Mouse (Mus musculus) neural tube, embryonic 11.5 days (tissue): ENCODE results near the gene Plin5. TPM values are rescaled to one million over a fixed set of nuclear protein-coding genes. Genes with fewer than 3 reads are reported as not detected.

Source experiments
- ATAC-seq: fragments of 200-750 bp; cut with Nextera tagmentation; 2 replicates; pipeline ENCODE4 v1.8.0; 2017; ENCODE audit warnings: moderate number of reproducible peaks, mild to moderate bottlenecking, moderate TSS enrichment, moderate library complexity; ENCODE audit not compliant: insufficient read depth, low FRiP score, low TSS enrichment
- DNase-seq: peaks from one replicate; pipeline ENCODE4 v3.0.0-alpha.2; 2015; ENCODE audit warnings: low spot score
- H3K27ac ChIP-seq: fragments of 300-500 bp; sonication (generic); 2 replicates; pipeline ENCODE4 v1.5.1; 2014; ENCODE audit warnings: low read depth, mild to moderate bottlenecking, low read length
- H3K27me3 ChIP-seq: fragments of 300-500 bp; sonication (generic); 2 replicates; pipeline ENCODE4 v1.6.1; 2014; ENCODE audit warnings: mild to moderate bottlenecking, low read length, mixed read lengths; ENCODE audit not compliant: control insufficient read depth, insufficient read depth
- H3K36me3 ChIP-seq: fragments of 300-500 bp; sonication (generic); 2 replicates; pipeline ENCODE4 v1.6.1; 2014; ENCODE audit warnings: mild to moderate bottlenecking, low read length, moderate library complexity, mixed read lengths; ENCODE audit not compliant: control insufficient read depth, insufficient read depth
- H3K4me1 ChIP-seq: fragments of 300-500 bp; sonication (generic); 2 replicates; pipeline ENCODE4 v1.6.1; 2014; ENCODE audit warnings: low read length, mixed read lengths; ENCODE audit not compliant: control insufficient read depth, insufficient read depth
- H3K4me2 ChIP-seq: fragments of 300-500 bp; sonication (generic); 2 replicates; pipeline ENCODE4 v1.6.1; 2014; ENCODE audit warnings: low read depth, mild to moderate bottlenecking, moderate library complexity
- H3K4me3 ChIP-seq: fragments of 300-500 bp; sonication (generic); 2 replicates; pipeline ENCODE4 v1.5.1; 2014; ENCODE audit warnings: low read depth, low read length
- H3K9ac ChIP-seq: fragments of 300-500 bp; sonication (generic); 2 replicates; pipeline ENCODE4 v1.6.1; 2014; ENCODE audit warnings: mild to moderate bottlenecking, low read length
- H3K9me3 ChIP-seq: fragments of 300-500 bp; sonication (generic); 2 replicates; pipeline ENCODE4 v1.6.1; 2016; ENCODE audit warnings: low read length; ENCODE audit not compliant: control insufficient read depth
- WGBS: fragments of 180-500 bp; shearing (Covaris S2); extraction: QIAGEN DNeasy Blood & Tissue Kit; methylation state at CpG from one replicate; pipeline ENCODE4 v1.1.7; 2014; 5-methylcytosine and 5-hydroxymethylcytosine counted together
- polyA plus RNA-seq: library from polyadenylated mRNA; unstranded; fragments of >200 nt; fragmentation: Nextera tagmentation; extraction: Ambion mirVana; gene quantifications from 2 replicates; pipeline ENCODE4 v1.2.1, GENCODE M21; 2014

Gene Plin5
- polyA plus RNA-seq, 1 experiment from 2014 or later, result 0.23 TPM

GRCm38 (mm10) chr17:56116193-56116592, 1.2 kb downstream of the Plin5 start:
- no peaks in the 10 kb centered on the region for H3K9me3 ChIP-seq
- no peak overlapping the region for H3K9ac ChIP-seq
- ATAC-seq, result no peak
- no peak overlapping the region for H3K4me3 ChIP-seq
- no peak overlapping the region for H3K4me2 ChIP-seq
- peaks cover 7% of the 10 kb centered on the region; the same call in 1 of the 2 replicates for H3K4me1 ChIP-seq
- H3K27me3 ChIP-seq, result peaks cover 31% of the 10 kb centered on the region
- no peak for DNase-seq
- H3K36me3 ChIP-seq, result no peaks in the 10 kb centered on the region
- 79% methylated on average over 10 of the region's 10 CpGs for WGBS
- H3K27ac ChIP-seq, result no peak overlapping the region

- Histone ChIP-seq H3K9me3 (no peaks in the 10 kb centered on the region), H3K4me1 (peaks cover 5% of the 10 kb centered on the region; the same call in 1 of the 2 replicates), H3K27ac (no peak overlapping the region), H3K4me3 (no peak overlapping the region), H3K36me3 (no peaks in the 10 kb centered on the region), H3K4me2 (no peak overlapping the region), H3K27me3 (peaks cover 5% of the 10 kb centered on the region), H3K9ac (no peak overlapping the region; the same call in 1 of the 2 replicates)
- no peak for DNase-seq
- WGBS, result 76% methylated on average over 3 of the region's 3 CpGs
- no peak for ATAC-seq
These were observed 4.7 kb downstream of the Plin5 start for GRCm38 (mm10) chr17:56112743-56113142.

GRCm38 (mm10) chr17:56111864-56112263, 5.5 kb downstream of the Plin5 start:
- 42% methylated on average over 5 of the region's 5 CpGs for WGBS
- H3K9ac ChIP-seq, result no peak overlapping the region
- no peak; the same call in 1 of the 2 replicates for ATAC-seq
- no peak overlapping the region for H3K4me3 ChIP-seq
- H3K36me3 ChIP-seq, result no peaks in the 10 kb centered on the region
- no peaks in the 10 kb centered on the region for H3K9me3 ChIP-seq
- no peak overlapping the region for H3K4me2 ChIP-seq
- H3K4me1 ChIP-seq, result no peaks in the 10 kb centered on the region
- no peak overlapping the region for H3K27ac ChIP-seq
- peak; percentile 75 for DNase-seq
- peaks cover 2% of the 10 kb centered on the region for H3K27me3 ChIP-seq

GRCm38 (mm10) chr17:56111021-56111420, 6.4 kb downstream of the Plin5 start:
- Histone ChIP-seq H3K4me2 (no peak overlapping the region), H3K4me1 (no peaks in the 10 kb centered on the region), H3K9me3 (no peaks in the 10 kb centered on the region), H3K4me3 (no peak overlapping the region), H3K27me3 (peaks cover 2% of the 10 kb centered on the region; the same call in 1 of the 2 replicates), H3K9ac (no peak overlapping the region), H3K36me3 (no peaks in the 10 kb centered on the region), H3K27ac (no peak overlapping the region)
- WGBS, result 58% methylated on average over 1 of the region's 1 CpGs
- DNase-seq (no peak), ATAC-seq (no peak)

GRCm38 (mm10) chr17:56110571-56110970, 6.8 kb downstream of the Plin5 start:
- H3K4me1 ChIP-seq, result no peaks in the 10 kb centered on the region
- H3K27ac ChIP-seq, result no peak overlapping the region
- peaks cover 2% of the 10 kb centered on the region; the same call in 1 of the 2 replicates for H3K27me3 ChIP-seq
- H3K4me2 ChIP-seq, result no peak overlapping the region
- WGBS, result 77% methylated on average over 4 of the region's 4 CpGs
- no peak overlapping the region for H3K4me3 ChIP-seq
- ATAC-seq (no peak), DNase-seq (no peak)
- no peaks in the 10 kb centered on the region for H3K36me3 ChIP-seq
- H3K9me3 ChIP-seq, result no peaks in the 10 kb centered on the region
- H3K9ac ChIP-seq, result no peak overlapping the region

- Histone ChIP-seq H3K9ac (no peak within 1 kb of the TSS), H3K4me3 (no peak within 1 kb of the TSS), H3K27ac (no peak within 1 kb of the TSS), H3K36me3 (no peaks in the 10 kb centered on the region), H3K27me3 (no peaks in the 10 kb centered on the region), H3K9me3 (no peaks in the 10 kb centered on the region), H3K4me1 (no peaks in the 10 kb centered on the region), H3K4me2 (no peak within 1 kb of the TSS)
- 63% methylated on average over 10 of the region's 10 CpGs for WGBS
- ATAC-seq (no peak), DNase-seq (no peak)
These were observed 8.0 kb downstream of the Plin5 start, which contains the start of gene Plin4 for GRCm38 (mm10) chr17:56109219-56110051. Plin4 (minus strand) TSS chr17:56109803.

GRCm38 (mm10) chr17:56108334-56109044, 8.9 kb downstream of the Plin5 start:
- no peaks in the 10 kb centered on the region for H3K9me3 ChIP-seq
- WGBS, result 81% methylated on average over 6 of the region's 6 CpGs
- no peak overlapping the region for H3K4me3 ChIP-seq
- H3K36me3 ChIP-seq, result no peaks in the 10 kb centered on the region
- DNase-seq (no peak), ATAC-seq (no peak)
- no peaks in the 10 kb centered on the region for H3K27me3 ChIP-seq
- H3K27ac ChIP-seq, result no peak overlapping the region
- no peak overlapping the region for H3K9ac ChIP-seq
- no peaks in the 10 kb centered on the region for H3K4me1 ChIP-seq
- H3K4me2 ChIP-seq, result no peak overlapping the region

- Histone ChIP-seq H3K9ac (no peak overlapping the region), H3K36me3 (peaks cover 2% of the 10 kb centered on the region), H3K9me3 (no peaks in the 10 kb centered on the region), H3K27me3 (no peaks in the 10 kb centered on the region), H3K4me1 (no peaks in the 10 kb centered on the region), H3K4me3 (no peak overlapping the region), H3K27ac (no peak overlapping the region), H3K4me2 (no peak overlapping the region)
- DNase-seq (no peak), ATAC-seq (no peak)
- WGBS, result 73% methylated on average over 2 of the region's 2 CpGs
These were observed 9.7 kb downstream of the Plin5 start for GRCm38 (mm10) chr17:56107736-56108135.
